Mouse (Mus musculus) bone marrow, adult 2 months (tissue): Measurements from ENCODE around the gene Wdr26. TPM values are rescaled to one million over a fixed set of nuclear protein-coding genes. Genes with fewer than 3 reads are reported as not detected.
A peak's percentile ranks its signal among the peaks of the same experiment; 100 is the strongest.

ENCODE experiments used
- H3K27ac ChIP-seq: fragments of 200-500 bp; 2 replicates; pipeline ENCODE4 v1.5.1; 2012; ENCODE audit warnings: low read depth, mild to moderate bottlenecking, control low read depth, inconsistent platforms, low read length; ENCODE audit not compliant: control insufficient read depth, poor library complexity, insufficient read depth
- H3K4me1 ChIP-seq: fragments of 200-500 bp; 2 replicates; pipeline ENCODE4 v1.6.1; 2011; ENCODE audit warnings: low read length; ENCODE audit not compliant: control insufficient read depth, insufficient read depth
- H3K4me3 ChIP-seq: fragments of 200-500 bp; replicated peaks from 2 replicates; pipeline ENCODE3; 2011; ENCODE audit warnings: mild to moderate bottlenecking, low read depth, low read length, control low read depth; ENCODE audit not compliant: control insufficient read depth
- CTCF ChIP-seq: fragments of 200-500 bp; IDR thresholded peaks from 2 replicates; pipeline ENCODE4 v1.5.1; 2011; ENCODE audit warnings: low read length, control low read depth; ENCODE audit not compliant: control insufficient read depth, insufficient read depth
- POLR2A ChIP-seq: fragments of 200-500 bp; IDR thresholded peaks from 2 replicates; pipeline ENCODE4 v1.6.1; 2011; ENCODE audit warnings: low read depth, mild to moderate bottlenecking, control low read depth, low read length, borderline replicate concordance; ENCODE audit not compliant: control insufficient read depth
- WGBS: fragments of 180-500 bp; shearing (Covaris S2); methylation state at CpG from one replicate; pipeline ENCODE4 v1.1.7; 2018; 5-methylcytosine and 5-hydroxymethylcytosine counted together
- polyA plus RNA-seq: library from polyadenylated mRNA; stranded (reverse); fragments of >200 nt; gene quantifications from 2 replicates; pipeline ENCODE4 v1.2.4, GENCODE M21; 2011; ENCODE audit warnings: low replicate concordance; ENCODE audit not compliant: missing spikeins, insufficient read depth, insufficient read length

Wdr26 gene
- polyA plus RNA-seq, 1 experiment = 115 TPM

- Histone ChIP-seq H3K27ac (no peak overlapping the region), H3K4me3 (no peak overlapping the region), H3K4me1 (no peaks in the 10 kb centered on the region; the same call in 1 of the 2 replicates)
- TF ChIP-seq CTCF (no peak), POLR2A (no peak)
- WGBS = 50% methylated on average over 5 of the region's 5 CpGs
Observed at GRCm38 (mm10) chr1:181148540-181148939, 63.3 kb downstream of the Wdr26 start.

- no peaks in the 10 kb centered on the region; the same call in 1 of the 2 replicates for H3K4me1 ChIP-seq
- 53% methylated on average over 2 of the region's 2 CpGs for WGBS
- no peak for TF ChIP-seq POLR2A
- TF ChIP-seq CTCF = no peak
- no peak overlapping the region for H3K27ac ChIP-seq
- no peak overlapping the region for H3K4me3 ChIP-seq
Observed at GRCm38 (mm10) chr1:181146187-181146586, 65.6 kb downstream of the Wdr26 start.

DNA sequence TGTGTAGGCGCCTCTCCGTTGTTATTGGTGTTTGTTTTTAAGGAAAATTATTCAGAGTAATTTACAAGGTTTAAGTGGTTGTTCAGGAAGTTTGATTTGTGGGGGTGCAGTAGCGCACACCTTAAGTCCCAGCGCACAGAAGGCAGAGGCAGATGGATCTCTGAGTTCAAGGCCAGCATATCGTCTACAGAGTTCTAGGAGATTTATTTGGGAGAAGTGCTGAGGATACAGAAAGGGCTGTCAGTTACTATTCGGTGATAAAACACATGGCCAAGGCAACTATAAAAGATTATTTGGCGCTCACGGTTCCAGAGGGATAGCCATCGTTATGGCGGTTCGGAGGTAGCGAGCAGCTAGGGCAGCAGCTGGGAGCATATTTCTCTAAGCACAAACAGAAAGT lies 66.8 kb downstream of the Wdr26 start:
- Histone ChIP-seq H3K27ac (no peak overlapping the region), H3K4me1 (no peaks in the 10 kb centered on the region; the same call in 1 of the 2 replicates), H3K4me3 (peak overlapping the region; percentile 70)
- 5% methylated on average over 12 of the region's 12 CpGs for WGBS
- TF ChIP-seq POLR2A = no peak
- TF ChIP-seq CTCF = no peak

GRCm38 (mm10) chr1:181143950-181144836 lies 67.6 kb downstream of the Wdr26 start, which contains the start of the genes Nvl and Cnih4:
Gene Nvl, minus strand, starts transcription at chr1:181144204.
Gene Cnih4, plus strand, starts transcription at chr1:181144693.
- Histone ChIP-seq H3K27ac (peak within 1 kb of the TSS; percentile 93), H3K4me3 (peak within 1 kb of the TSS; percentile 82), H3K4me1 (no peaks in the 10 kb centered on the region; the same call in 1 of the 2 replicates)
- under 1% methylated on average over 52 of the region's 52 CpGs for WGBS
- TF ChIP-seq POLR2A = peak; percentile 58; the same call in 1 of the 2 replicates
- TF ChIP-seq CTCF = no peak

GRCm38 (mm10) chr1:181143609-181143949 lies 68.2 kb downstream of the Wdr26 start:
- Histone ChIP-seq H3K27ac (peak overlapping the region; percentile 93), H3K4me3 (peak overlapping the region; percentile 82), H3K4me1 (no peaks in the 10 kb centered on the region; the same call in 1 of the 2 replicates)
- under 1% methylated on average over 12 of the region's 12 CpGs for WGBS
- TF ChIP-seq CTCF (no peak), POLR2A (no peak)

DNA sequence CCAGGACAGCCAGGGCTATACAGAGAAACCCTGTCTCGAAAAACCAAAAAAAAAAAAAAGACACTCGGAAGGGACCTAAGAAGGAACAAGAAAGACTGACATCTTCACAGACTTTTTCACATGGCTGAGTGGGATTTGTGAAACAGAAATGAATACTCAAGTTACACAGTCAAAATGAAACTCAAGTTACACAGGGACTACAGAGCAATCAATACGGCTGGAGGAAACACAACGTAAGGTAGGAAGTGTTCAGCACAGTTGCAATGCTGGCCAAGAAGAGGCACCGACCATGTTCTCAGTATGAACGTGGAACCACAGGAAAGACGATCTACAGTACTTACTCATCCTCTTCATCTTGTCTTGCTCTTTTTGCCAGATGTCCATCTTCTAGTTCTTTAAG lies 73.1 kb downstream of the Wdr26 start:
- TF ChIP-seq CTCF (no peak), POLR2A (no peak)
- Histone ChIP-seq H3K4me1 (no peaks in the 10 kb centered on the region), H3K4me3 (no peak overlapping the region), H3K27ac (no peak overlapping the region)
- WGBS = 83% methylated on average over 7 of the region's 7 CpGs

- H3K4me1 ChIP-seq = no peaks in the 10 kb centered on the region
- no peak overlapping the region for H3K27ac ChIP-seq
- TF ChIP-seq POLR2A = no peak
- H3K4me3 ChIP-seq = no peak overlapping the region
- 87% methylated on average over 6 of the region's 6 CpGs for WGBS
Observed at GRCm38 (mm10) chr1:181131915-181132314, 79.9 kb downstream of the Wdr26 start.

DNA sequence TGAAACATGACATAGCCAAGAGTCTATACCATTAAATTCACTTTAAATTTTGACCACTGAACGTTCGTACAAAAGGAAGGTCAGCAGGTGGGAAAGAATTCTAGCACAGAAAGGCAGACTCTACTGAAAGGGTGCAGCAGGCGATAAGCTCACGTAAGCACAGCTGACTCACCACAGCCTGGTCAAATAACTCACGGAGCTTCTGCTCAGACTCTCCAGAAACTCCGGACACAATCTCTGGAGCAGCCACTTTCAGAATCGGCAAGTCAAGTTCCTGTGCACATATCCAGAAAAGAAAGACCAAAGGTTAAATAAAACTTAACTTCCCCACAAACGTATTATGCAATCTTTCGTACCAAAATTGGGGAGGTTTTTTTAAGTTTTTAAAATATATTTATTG lies 85.0 kb downstream of the Wdr26 start:
- Histone ChIP-seq H3K4me1 (no peaks in the 10 kb centered on the region), H3K27ac (no peak overlapping the region), H3K4me3 (no peak overlapping the region)
- TF ChIP-seq CTCF = no peak
- TF ChIP-seq POLR2A = no peak
- 79% methylated on average over 9 of the region's 9 CpGs for WGBS

DNA sequence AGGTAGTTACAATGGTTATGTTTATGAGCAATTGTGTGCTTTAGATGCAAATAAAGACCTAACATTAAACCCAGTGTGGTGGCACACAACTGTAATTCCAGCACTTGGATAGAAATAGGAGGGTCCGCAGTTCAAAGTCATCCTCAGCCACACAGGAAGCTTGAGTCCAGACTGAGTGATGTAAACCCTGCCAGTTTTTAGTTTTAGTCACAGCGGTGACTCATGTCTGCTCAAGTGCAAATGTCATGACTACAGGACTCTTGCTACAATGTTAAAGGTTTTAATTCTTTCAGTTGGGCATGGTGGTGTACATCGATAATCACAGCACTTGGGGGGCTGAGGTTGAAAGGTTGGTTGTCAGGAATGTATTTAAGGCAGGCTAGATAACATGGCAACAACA lies 85.9 kb downstream of the Wdr26 start:
- Histone ChIP-seq H3K4me3 (no peak overlapping the region), H3K27ac (no peak overlapping the region), H3K4me1 (no peaks in the 10 kb centered on the region)
- WGBS = 95% methylated on average over 3 of the region's 3 CpGs
- TF ChIP-seq POLR2A = no peak
